Comparison of ENCODE assay signal across 8 mouse cellular contexts in genomic region chr8:69902163-69903062, GRCm38 (mm10). TPM values are rescaled to one million over a fixed set of nuclear protein-coding genes. Genes with fewer than 3 reads are reported as not detected.
DNase-seq lines count a peak whose midpoint lies in the region; ATAC-seq and TF ChIP-seq lines count a peak whose summit lies in the region.

TSS of gene Tssk6 (plus strand) at chr8:69902184.
TSS of gene Ndufa13 (minus strand) at chr8:69902558.
TSS of gene Yjefn3 (minus strand) at chr8:69902712.

- peak within 1 kb of the TSS; percentile 68 for H3K4me3 ChIP-seq in embryonic fibroblast, embryonic 13.5 days (ENCODE audit: insufficient read depth, low read length)
- H3K4me3 ChIP-seq in hindbrain, embryonic 10.5 days = peak within 1 kb of the TSS; percentile 70
- H3K4me3 ChIP-seq in megakaryocyte, embryonic 14.5 days (replicated peaks) = peak within 1 kb of the TSS; percentile 99
- peak within 1 kb of the TSS; percentile 75 for H3K4me3 ChIP-seq in stomach, embryonic 14.5 days (ENCODE audit: low read depth, low read length)

- H3K9ac ChIP-seq in stomach, embryonic 14.5 days (replicated peaks; ENCODE audit: low read depth, low read length) = peak within 1 kb of the TSS; percentile 68

- no peak; the same call in none of the 2 replicates for TF ChIP-seq POLR2A in embryonic fibroblast, embryonic 13.5 days (IDR thresholded peaks at IDR 0.05; ENCODE audit: low read depth, low read length)

- peak within 1 kb of the TSS; percentile 63 for H3K27ac ChIP-seq in embryonic fibroblast, embryonic 13.5 days (ENCODE audit: insufficient read depth, low read length)
- H3K27ac ChIP-seq in hindbrain, embryonic 10.5 days = peak within 1 kb of the TSS; percentile 96
- peak within 1 kb of the TSS; percentile 91 for H3K27ac ChIP-seq in stomach, embryonic 14.5 days (ENCODE audit: low read length)

- H3K36me3 ChIP-seq in hindbrain, embryonic 10.5 days = peaks cover 31% of the 10 kb centered on the region
- peaks cover 29% of the 10 kb centered on the region for H3K36me3 ChIP-seq in megakaryocyte, embryonic 14.5 days (replicated peaks; ENCODE audit: low read length)
- no peaks in the 10 kb centered on the region; the same call in 1 of the 2 replicates for H3K36me3 ChIP-seq in stomach, embryonic 14.5 days (ENCODE audit: control insufficient read depth, insufficient read depth, low read length)

- DNase-seq in gastrocnemius, adult 8-10 months (ENCODE audit: low spot score in 2 of 2) = peak in 1 of 2 experiments; percentile 28
- DNase-seq in gastrocnemius, adult 18-20 months (ENCODE audit: low spot score) = no peak
- DNase-seq in adrenal gland, adult 8-10 months = peak; percentile 45
- DNase-seq in hindbrain, embryonic 10.5 days (ENCODE audit: low spot score) = no peak
- DNase-seq in left cerebral cortex, adult 8-10 months (ENCODE audit: low spot score in 2 of 2) = peak; percentile 45 to 61

- H3K4me2 ChIP-seq in stomach, embryonic 14.5 days (replicated peaks; ENCODE audit: low read depth, low read length) = peak within 1 kb of the TSS; percentile 98

- no peaks in the 10 kb centered on the region for H3K9me3 ChIP-seq in hindbrain, embryonic 10.5 days
- H3K9me3 ChIP-seq in megakaryocyte, embryonic 14.5 days = no peaks in the 10 kb centered on the region
- no peaks in the 10 kb centered on the region for H3K9me3 ChIP-seq in stomach, embryonic 14.5 days (ENCODE audit: control insufficient read depth, low read depth, low read length)

- peak; percentile 14 for ATAC-seq in stomach, embryonic 14.5 days (ENCODE audit: insufficient number of reproducible peaks, insufficient read depth, low FRiP score, low read depth)

- H3K4me1 ChIP-seq in embryonic fibroblast, embryonic 13.5 days (ENCODE audit: control insufficient read depth, insufficient read depth, low read length) = peaks cover 16% of the 10 kb centered on the region
- H3K4me1 ChIP-seq in hindbrain, embryonic 10.5 days (replicated peaks) = peaks cover 59% of the 10 kb centered on the region
- peaks cover 68% of the 10 kb centered on the region for H3K4me1 ChIP-seq in megakaryocyte, embryonic 14.5 days
- peaks cover 11% of the 10 kb centered on the region; the same call in 1 of the 2 replicates for H3K4me1 ChIP-seq in stomach, embryonic 14.5 days (ENCODE audit: control insufficient read depth, insufficient read depth, low read length)

- no peak for TF ChIP-seq CTCF in embryonic fibroblast, embryonic 13.5 days (IDR thresholded peaks at IDR 0.05; ENCODE audit: borderline replicate concordance, insufficient read depth, low read length)

- 6% methylated on average over 89 of the region's 89 CpGs for WGBS in hindbrain, embryonic 10.5 days
- 3% methylated on average over 88 of the region's 89 CpGs for WGBS in stomach, embryonic 14.5 days

- no peaks in the 10 kb centered on the region for H3K27me3 ChIP-seq in hindbrain, embryonic 10.5 days (ENCODE audit: insufficient read depth, poor library complexity, severe bottlenecking)
- no peaks in the 10 kb centered on the region for H3K27me3 ChIP-seq in megakaryocyte, embryonic 14.5 days (replicated peaks)
- no peaks in the 10 kb centered on the region for H3K27me3 ChIP-seq in stomach, embryonic 14.5 days (ENCODE audit: control insufficient read depth, insufficient read depth, low read length)

RNA-seq across cellular contexts. Expression of gene Tssk6, which starts in this region (rescaled TPM):
- not detected for total RNA-seq in gastrocnemius, adult 8-10 months (2022)
- not detected for total RNA-seq in gastrocnemius, adult 18-20 months (2021)
- under 1 TPM; 0.34 to 0.59 (median 0.38) TPM for total RNA-seq in adrenal gland, adult 8-10 months (2022)
- 0.39 and 0.50 TPM in 2 replicates for polyA plus RNA-seq in embryonic fibroblast, embryonic 13.5 days (2011; ENCODE audit: insufficient read length, low read depth, missing spikeins)
- polyA plus RNA-seq in hindbrain, embryonic 10.5 days (2016; fragmentation: Nextera tagmentation; extraction: Ambion mirVana) = 4.7 and 4.8 TPM in 2 replicates
- under 1 TPM in 1 of 4 experiments, not detected in 3; 0.28 TPM for total RNA-seq in left cerebral cortex, adult 8-10 months (2022)
- 1.3 and 5.3 TPM in 2 replicates for polyA plus RNA-seq in megakaryocyte, embryonic 14.5 days (2012; ENCODE audit: insufficient read depth, low replicate concordance)
- 3.4 and 3.9 TPM in 2 replicates for polyA plus RNA-seq in stomach, embryonic 14.5 days (2014; fragmentation: Nextera tagmentation; extraction: Ambion mirVana)

RNA-seq across cellular contexts. Expression of gene Ndufa13, which starts in this region (rescaled TPM):
- total RNA-seq in gastrocnemius, adult 8-10 months (2022) = 100 to 1,000 TPM; 248 to 328 (median 285) TPM
- total RNA-seq in gastrocnemius, adult 18-20 months (2021) = 100 to 1,000 TPM; 347 to 364 TPM
- total RNA-seq in adrenal gland, adult 8-10 months (2022) = 100 to 1,000 TPM; 102 to 174 (median 123) TPM
- 62.9 and 77.5 TPM in 2 replicates for polyA plus RNA-seq in embryonic fibroblast, embryonic 13.5 days (2011; ENCODE audit: insufficient read length, low read depth, missing spikeins)
- polyA plus RNA-seq in hindbrain, embryonic 10.5 days (2016; fragmentation: Nextera tagmentation; extraction: Ambion mirVana) = 166 and 177 TPM in 2 replicates
- 100 to 1,000 TPM; 102 to 149 (median 131) TPM for total RNA-seq in left cerebral cortex, adult 8-10 months (2022)
- 31.7 and 195 TPM in 2 replicates for polyA plus RNA-seq in megakaryocyte, embryonic 14.5 days (2012; ENCODE audit: insufficient read depth, low replicate concordance)
- 190 and 202 TPM in 2 replicates for polyA plus RNA-seq in stomach, embryonic 14.5 days (2014; fragmentation: Nextera tagmentation; extraction: Ambion mirVana)

RNA-seq across cellular contexts. Expression of gene Yjefn3, which starts in this region (rescaled TPM):
- total RNA-seq in gastrocnemius, adult 8-10 months (2022) = 10 to 100 TPM in 3 of 4 experiments, 1 to 10 TPM in 1; 8.2 to 10.8 (median 10.5) TPM
- total RNA-seq in gastrocnemius, adult 18-20 months (2021) = 1 to 10 TPM; 8.3 to 9.7 TPM
- total RNA-seq in adrenal gland, adult 8-10 months (2022) = 1 to 10 TPM in 1 of 4 experiments, under 1 TPM in 1, not detected in 2; 0.38 to 1.3 TPM
- not detected in 2 replicates for polyA plus RNA-seq in embryonic fibroblast, embryonic 13.5 days (2011; ENCODE audit: insufficient read length, low read depth, missing spikeins)
- 4.9 and 7.3 TPM in 2 replicates for polyA plus RNA-seq in hindbrain, embryonic 10.5 days (2016; fragmentation: Nextera tagmentation; extraction: Ambion mirVana)
- 10 to 100 TPM; 20.2 to 30.4 (median 21.7) TPM for total RNA-seq in left cerebral cortex, adult 8-10 months (2022)
- polyA plus RNA-seq in megakaryocyte, embryonic 14.5 days (2012; ENCODE audit: insufficient read depth, low replicate concordance) = 4.7 and 13.7 TPM in 2 replicates
- 3.7 and 4.9 TPM in 2 replicates for polyA plus RNA-seq in stomach, embryonic 14.5 days (2014; fragmentation: Nextera tagmentation; extraction: Ambion mirVana)

Comparison
In these comparisons a context has a peak if more than half of its experiments do, and no peak if none do; other contexts are left out.
1. RNA of gene Yjefn3 (total RNA-seq): 20.2 to 30.4 TPM in left cerebral cortex, adult 8-10 months, 8.2 to 10.8 TPM in gastrocnemius, adult 8-10 months and 8.3 to 9.7 TPM in gastrocnemius, adult 18-20 months; 0.38 to 1.3 TPM in adrenal gland, adult 8-10 months; every median in the first group is over 4 times any median in the second.
2. DNase-seq: peak in adrenal gland, adult 8-10 months (single experiment) and left cerebral cortex, adult 8-10 months (2 of 2); none in gastrocnemius, adult 18-20 months (single experiment) and hindbrain, embryonic 10.5 days (single experiment).
3. Peak in every context shown above with its lines, with median percentiles within 50 percentile points of each other: H3K27ac ChIP-seq and H3K4me3 ChIP-seq.